Mouse (Mus musculus) intestine, embryonic 14.5 days (tissue): Measurements from ENCODE around the gene Smg9. TPM values are rescaled to one million over a fixed set of nuclear protein-coding genes. Genes with fewer than 3 reads are reported as not detected.

Experiments
- ATAC-seq: fragments of 200-750 bp; cut with Nextera tagmentation; replicated peaks from 2 replicates; pipeline ENCODE4 v1.8.0; 2017; ENCODE audit warnings: low read depth, moderate number of reproducible peaks, moderate TSS enrichment, moderate library complexity; ENCODE audit not compliant: low FRiP score, low TSS enrichment
- DNase-seq: peaks from one replicate; pipeline ENCODE4 v3.0.0-alpha.2; 2018; ENCODE audit warnings: low spot score
- H3K27ac ChIP-seq: fragments of 300-500 bp; sonication (generic); 2 replicates; pipeline ENCODE4 v1.5.1; 2014; ENCODE audit warnings: low read depth, mild to moderate bottlenecking, control low read depth
- H3K27me3 ChIP-seq: fragments of 300-500 bp; sonication (generic); replicated peaks from 2 replicates; pipeline ENCODE4 v1.6.1; 2014; ENCODE audit warnings: low read length, control low read depth; ENCODE audit not compliant: control insufficient read depth, insufficient read depth
- H3K36me3 ChIP-seq: fragments of 300-500 bp; sonication (generic); 2 replicates; pipeline ENCODE4 v1.6.1; 2014; ENCODE audit warnings: low read length, control low read depth; ENCODE audit not compliant: control insufficient read depth, insufficient read depth
- H3K4me1 ChIP-seq: fragments of 300-500 bp; sonication (generic); replicated peaks from 2 replicates; pipeline ENCODE4 v1.6.1; 2014; ENCODE audit warnings: low read length, control low read depth, mixed read lengths; ENCODE audit not compliant: control insufficient read depth, insufficient read depth
- H3K4me2 ChIP-seq: fragments of 300-500 bp; sonication (generic); 2 replicates; pipeline ENCODE4 v1.6.1; 2014; ENCODE audit warnings: low read length
- H3K4me3 ChIP-seq: fragments of 300-500 bp; sonication (generic); 2 replicates; pipeline ENCODE4 v1.5.1; 2014; ENCODE audit warnings: low read depth, low read length, control low read depth, mixed read lengths
- H3K9ac ChIP-seq: fragments of 300-500 bp; sonication (generic); 2 replicates; pipeline ENCODE4 v1.6.1; 2014; ENCODE audit warnings: mild to moderate bottlenecking, low read length
- H3K9me3 ChIP-seq: fragments of 300-500 bp; sonication (generic); 2 replicates; pipeline ENCODE4 v1.6.1; 2016; ENCODE audit warnings: low read length, control low read depth; ENCODE audit not compliant: control insufficient read depth
- WGBS: fragments of 180-500 bp; shearing (Covaris S2); extraction: QIAGEN DNeasy Blood & Tissue Kit; methylation state at CpG from one replicate; pipeline ENCODE4 v1.1.7; 2014; 5-methylcytosine and 5-hydroxymethylcytosine counted together
- polyA plus RNA-seq: library from polyadenylated mRNA; unstranded; fragments of >200 nt; fragmentation: Nextera tagmentation; extraction: Ambion mirVana; gene quantifications from 2 replicates; pipeline ENCODE4 v1.2.1, GENCODE M21; 2014

Gene Smg9
- 24.0 and 24.5 TPM in 2 replicates for polyA plus RNA-seq

DNA sequence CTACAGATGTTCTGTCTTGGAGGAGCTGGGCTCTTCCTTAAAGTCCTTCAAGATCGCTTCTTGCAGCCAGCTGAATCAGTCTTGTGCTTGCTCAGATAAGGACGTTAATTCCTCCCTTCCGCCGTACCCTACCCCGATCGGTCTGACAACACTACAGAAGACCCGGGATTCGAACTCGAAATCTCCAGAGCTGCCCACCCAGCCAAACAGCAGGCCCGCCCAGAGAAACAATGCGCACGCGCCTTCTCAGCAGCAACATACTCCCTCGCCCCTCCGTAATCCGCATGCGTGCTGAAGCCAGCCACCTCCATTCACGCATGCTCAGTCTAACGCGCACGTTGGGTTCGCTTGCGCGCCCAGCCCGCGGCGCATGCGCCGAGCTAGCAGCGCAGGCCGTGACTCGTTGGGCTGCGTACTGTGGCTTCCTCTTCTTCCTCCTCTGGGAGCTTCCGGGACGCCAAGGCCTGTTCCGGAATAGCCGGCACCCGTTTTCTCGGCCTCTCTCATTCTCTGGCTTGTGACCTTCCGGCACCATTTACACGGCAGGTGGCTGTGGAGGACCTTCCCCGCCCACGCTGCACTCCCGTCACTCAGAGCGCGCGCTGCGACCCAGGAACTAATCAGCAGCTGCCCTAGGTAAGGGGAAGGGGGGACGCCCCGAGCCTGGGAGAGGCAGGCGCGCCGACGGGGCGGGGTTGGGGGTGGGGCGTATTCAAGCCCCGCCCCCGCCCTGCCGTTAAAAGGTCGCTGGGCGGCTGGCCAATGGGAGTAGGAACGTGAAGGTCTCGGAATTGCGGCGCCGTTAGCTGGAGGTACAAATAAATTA is at the start of gene Smg9:
TSS of gene Smg9 (plus strand) at position 364 of the 826 bp plus-strand sequence.
- peak within 1 kb of the TSS; percentile 96 for H3K27ac ChIP-seq
- ATAC-seq (peak; percentile 96), DNase-seq (peak; percentile 98)
- no peaks in the 10 kb centered on the region for H3K27me3 ChIP-seq
- H3K9ac ChIP-seq, result peak within 1 kb of the TSS; percentile 55
- WGBS, result 2% methylated on average over 64 of the region's 66 CpGs
- H3K4me2 ChIP-seq, result peak within 1 kb of the TSS; percentile 48
- no peaks in the 10 kb centered on the region for H3K36me3 ChIP-seq
- 0 out of 2 replicates have a peak, but pooled peaks cover 5% of the 10 kb centered on the region for H3K4me1 ChIP-seq
- peak within 1 kb of the TSS; percentile 56 for H3K4me3 ChIP-seq
- H3K9me3 ChIP-seq, result peaks cover 3% of the 10 kb centered on the region

DNA sequence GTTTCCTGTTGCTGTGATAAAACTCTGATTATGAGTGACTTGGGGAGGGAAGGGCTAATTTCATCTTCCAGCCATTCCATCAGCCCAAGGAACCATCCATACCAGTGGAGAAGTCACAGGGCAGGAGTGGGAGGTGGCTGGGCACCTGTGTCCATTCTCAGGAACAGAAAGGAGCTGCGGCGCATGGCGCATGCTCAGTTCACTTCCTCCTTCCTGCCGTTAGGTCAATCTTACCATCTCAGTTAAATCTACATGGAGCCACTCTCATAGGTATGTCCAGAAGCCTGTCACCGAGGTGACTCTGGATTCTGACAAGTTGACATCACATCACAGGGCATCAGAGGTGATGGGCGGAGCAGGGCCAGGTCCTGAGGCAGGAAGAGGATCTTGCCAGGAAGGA is 43.8 kb upstream of the Smg9 start:
- no peaks in the 10 kb centered on the region for H3K9me3 ChIP-seq
- H3K36me3 ChIP-seq, result no peaks in the 10 kb centered on the region
- H3K27ac ChIP-seq, result no peak overlapping the region
- no peak overlapping the region for H3K9ac ChIP-seq
- 81% methylated on average over 6 of the region's 6 CpGs for whole genome bisulfite sequencing
- no peak overlapping the region for H3K4me3 ChIP-seq
- H3K27me3 ChIP-seq, result no peaks in the 10 kb centered on the region
- no peaks in the 10 kb centered on the region for H3K4me1 ChIP-seq
- DNase-seq (no peak), ATAC-seq (no peak)
- no peak overlapping the region for H3K4me2 ChIP-seq

DNA sequence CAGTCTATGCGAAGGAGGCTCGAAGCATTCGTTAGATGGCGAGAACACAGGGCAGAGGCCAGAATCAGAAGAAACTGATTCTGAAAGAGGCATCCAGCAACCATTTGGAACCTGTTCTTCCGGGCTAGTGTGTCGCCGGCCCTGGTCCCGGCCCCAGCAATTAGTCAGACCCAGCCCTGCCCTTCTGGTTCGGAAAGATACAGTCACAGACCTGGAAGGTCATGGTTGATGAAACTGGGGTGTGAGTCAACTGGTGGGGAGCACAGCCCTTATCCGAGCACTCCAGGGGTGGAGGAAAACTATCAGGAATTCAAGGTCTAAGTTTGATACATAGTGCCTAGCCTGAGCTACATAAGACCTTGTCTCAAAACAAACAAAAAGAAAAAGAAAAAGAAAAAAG is 43.3 kb upstream of the Smg9 start:
- no peak for ATAC-seq
- WGBS, result 82% methylated on average over 10 of the region's 10 CpGs

DNA sequence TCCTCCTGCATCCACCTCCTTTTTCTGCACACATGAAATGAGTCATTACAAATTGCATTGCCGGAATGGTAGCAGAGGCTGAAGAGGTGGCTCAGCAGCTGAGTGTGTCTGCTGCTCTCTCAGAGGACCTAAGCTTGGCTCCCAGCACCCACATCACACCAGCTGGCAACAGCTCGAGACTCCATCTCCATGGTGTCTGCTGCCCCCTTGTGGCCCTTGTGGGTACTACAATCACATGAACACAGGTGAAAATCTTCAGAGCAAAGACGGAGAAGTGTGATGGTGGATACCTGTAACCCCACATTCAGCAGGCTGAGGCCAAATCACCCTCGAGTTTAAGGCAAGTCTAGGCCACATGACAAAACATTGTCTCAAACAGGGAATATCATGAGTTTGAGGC is 41.5 kb upstream of the Smg9 start:
- no peak for ATAC-seq
- no peak overlapping the region for H3K4me2 ChIP-seq
- no peaks in the 10 kb centered on the region for H3K27me3 ChIP-seq
- no peaks in the 10 kb centered on the region for H3K36me3 ChIP-seq
- WGBS, result 48% methylated on average over 4 of the region's 4 CpGs
- H3K9me3 ChIP-seq, result 0 out of 2 replicates have a peak, but pooled peaks cover 3% of the 10 kb centered on the region
- H3K4me1 ChIP-seq, result no peaks in the 10 kb centered on the region
- H3K4me3 ChIP-seq, result no peak overlapping the region
- no peak overlapping the region for H3K9ac ChIP-seq
- H3K27ac ChIP-seq, result no peak overlapping the region
- no peak for DNase-seq

More for the DNA sequence above, 43.3 kb upstream of the Smg9 start:
- no peak for DNase-seq
- H3K36me3 ChIP-seq, result no peaks in the 10 kb centered on the region
- 0 out of 2 replicates have a peak, but pooled peaks cover 2% of the 10 kb centered on the region for H3K9me3 ChIP-seq
- no peak overlapping the region for H3K9ac ChIP-seq
- no peaks in the 10 kb centered on the region for H3K4me1 ChIP-seq
- H3K4me3 ChIP-seq, result no peak overlapping the region
- no peak overlapping the region for H3K27ac ChIP-seq
- no peaks in the 10 kb centered on the region for H3K27me3 ChIP-seq
- no peak overlapping the region for H3K4me2 ChIP-seq

DNA sequence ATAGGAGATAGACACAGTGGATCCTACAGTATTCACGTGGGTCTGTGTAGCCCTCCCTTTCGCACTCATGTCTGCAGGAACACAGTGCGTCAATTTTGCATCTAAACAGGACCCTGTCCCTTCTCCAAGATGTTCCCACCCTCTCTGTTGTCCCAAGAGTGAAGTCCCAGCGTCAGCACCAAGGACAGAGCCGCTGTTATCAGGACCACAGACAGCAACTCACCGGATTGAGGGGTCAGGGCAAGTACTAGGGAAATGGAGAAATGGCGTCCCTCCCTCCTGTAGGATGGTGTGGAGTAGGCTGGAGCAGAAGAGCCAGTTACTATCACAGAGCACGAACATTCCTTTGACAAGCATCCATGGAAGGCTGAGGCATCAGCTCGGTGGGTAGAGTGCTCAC is 40.1 kb upstream of the Smg9 start:
- H3K4me3 ChIP-seq, result no peak overlapping the region
- 26% methylated on average over 9 of the region's 9 CpGs for WGBS
- H3K36me3 ChIP-seq, result no peaks in the 10 kb centered on the region
- H3K4me1 ChIP-seq, result no peaks in the 10 kb centered on the region
- 0 out of 2 replicates have a peak, but pooled peaks cover 3% of the 10 kb centered on the region for H3K9me3 ChIP-seq
- peak; percentile 96 for DNase-seq
- no peak overlapping the region for H3K9ac ChIP-seq
- H3K27ac ChIP-seq, result no peak overlapping the region
- no peaks in the 10 kb centered on the region for H3K27me3 ChIP-seq
- no peak for ATAC-seq
- H3K4me2 ChIP-seq, result no peak overlapping the region

DNA sequence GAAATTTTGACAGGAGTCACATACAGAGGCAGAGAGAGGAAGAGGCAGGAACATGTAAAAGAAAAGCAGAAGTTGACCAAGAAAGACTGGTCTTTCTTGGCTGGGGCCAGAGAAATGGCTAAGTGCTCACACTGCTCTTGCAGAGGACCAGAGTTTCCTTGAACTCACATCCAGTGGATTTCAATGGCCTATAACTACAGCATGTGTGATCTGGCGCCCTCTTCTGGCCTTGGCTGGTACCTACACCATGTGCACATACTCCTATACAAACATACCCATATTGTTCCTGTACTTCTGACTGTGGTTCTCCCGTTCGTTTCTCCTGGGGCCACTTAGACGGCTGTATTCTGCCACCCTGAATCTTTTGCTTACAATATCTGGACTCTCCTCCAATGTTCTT is 38.4 kb upstream of the Smg9 start:
- Histone ChIP-seq H3K4me1 (no peaks in the 10 kb centered on the region), H3K9me3 (0 out of 2 replicates have a peak, but pooled peaks cover 3% of the 10 kb centered on the region), H3K9ac (no peak overlapping the region), H3K4me2 (no peak overlapping the region), H3K27ac (no peak overlapping the region), H3K27me3 (no peaks in the 10 kb centered on the region), H3K36me3 (no peaks in the 10 kb centered on the region), H3K4me3 (no peak overlapping the region)
- no peak for DNase-seq
- WGBS, result 64% methylated on average over 4 of the region's 4 CpGs
- no peak for ATAC-seq

DNA sequence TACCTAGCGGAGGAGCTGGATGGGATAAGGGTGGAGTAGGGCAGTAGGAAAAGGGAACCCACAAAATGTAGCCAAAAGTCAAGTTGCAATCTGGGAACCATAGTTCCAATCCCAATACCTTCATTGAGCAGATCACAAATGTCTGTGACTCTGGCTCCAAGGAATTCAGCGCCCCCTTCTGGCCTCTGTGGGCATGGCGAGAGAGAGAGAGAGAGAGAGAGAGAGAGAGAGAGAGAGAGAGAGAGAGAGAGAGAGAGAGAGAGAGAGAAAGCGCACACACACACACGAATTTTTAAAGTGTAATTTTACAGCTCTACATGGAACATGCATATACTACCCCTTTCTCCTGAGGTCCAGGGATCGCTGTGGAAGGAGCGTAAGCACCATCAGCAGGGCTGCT is 36.2 kb upstream of the Smg9 start:
- Histone ChIP-seq H3K27ac (no peak overlapping the region), H3K9me3 (0 out of 2 replicates have a peak, but pooled peaks cover 3% of the 10 kb centered on the region), H3K4me3 (no peak overlapping the region), H3K4me1 (no peaks in the 10 kb centered on the region), H3K4me2 (no peak overlapping the region), H3K9ac (no peak overlapping the region), H3K36me3 (no peaks in the 10 kb centered on the region), H3K27me3 (no peaks in the 10 kb centered on the region)
- DNase-seq (no peak), ATAC-seq (no peak)
- 21% methylated on average over 7 of the region's 7 CpGs for WGBS

DNA sequence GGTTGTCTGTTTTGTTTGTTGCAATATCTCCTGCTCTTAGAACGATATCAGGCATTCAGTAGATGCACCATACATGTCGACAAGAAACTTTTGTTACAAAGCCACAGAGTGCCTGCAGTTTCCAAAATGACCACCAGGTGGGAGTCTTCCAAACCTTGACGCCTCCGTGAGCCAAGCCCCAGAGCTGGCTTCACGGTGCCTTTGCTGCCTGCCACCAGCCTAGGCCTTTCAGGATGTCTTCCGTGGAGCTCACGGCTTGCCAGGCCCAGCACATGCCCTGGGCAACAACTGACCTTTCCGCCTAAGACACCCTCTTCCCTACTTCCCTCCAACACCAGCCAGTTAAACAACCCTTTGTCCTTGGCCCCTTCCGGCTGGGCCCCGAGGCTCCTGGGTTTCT is 34.6 kb upstream of the Smg9 start:
- peak; percentile 96 for DNase-seq
- Histone ChIP-seq H3K9ac (no peak overlapping the region), H3K27ac (no peak overlapping the region), H3K27me3 (no peaks in the 10 kb centered on the region), H3K4me1 (no peaks in the 10 kb centered on the region), H3K9me3 (0 out of 2 replicates have a peak, but pooled peaks cover 3% of the 10 kb centered on the region), H3K4me2 (no peak overlapping the region), H3K36me3 (no peaks in the 10 kb centered on the region), H3K4me3 (no peak overlapping the region)
- 22% methylated on average over 10 of the region's 10 CpGs for WGBS
- no peak for ATAC-seq
